Mouse (Mus musculus) hindbrain, embryonic 12.5 days (tissue): ENCODE results near the gene Btg3. TPM values are rescaled to one million over a fixed set of nuclear protein-coding genes. Genes with fewer than 3 reads are reported as not detected.

Source experiments
- ATAC-seq: fragments of 200-750 bp; cut with Nextera tagmentation; 2 replicates; pipeline ENCODE4 v1.8.0; 2017; ENCODE audit warnings: moderate TSS enrichment; ENCODE audit not compliant: low FRiP score
- H3K27ac ChIP-seq: fragments of 300-500 bp; sonication (generic); 2 replicates; pipeline ENCODE4 v1.5.1; 2016; ENCODE audit warnings: mild to moderate bottlenecking
- H3K27me3 ChIP-seq: fragments of 300-500 bp; sonication (generic); 2 replicates; pipeline ENCODE4 v1.6.1; 2016; ENCODE audit warnings: mild to moderate bottlenecking
- H3K36me3 ChIP-seq: fragments of 300-500 bp; sonication (generic); 2 replicates; pipeline ENCODE4 v1.6.1; 2016; ENCODE audit warnings: mild to moderate bottlenecking
- H3K4me1 ChIP-seq: fragments of 300-500 bp; sonication (generic); 2 replicates; pipeline ENCODE4 v1.6.1; 2016
- H3K4me2 ChIP-seq: fragments of 300-500 bp; sonication (generic); replicated peaks from 2 replicates; pipeline ENCODE4 v1.6.1; 2016; ENCODE audit warnings: mild to moderate bottlenecking
- H3K4me3 ChIP-seq: fragments of 300-500 bp; sonication (generic); 2 replicates; pipeline ENCODE4 v1.5.1; 2016; ENCODE audit warnings: mild to moderate bottlenecking
- H3K9ac ChIP-seq: fragments of 300-500 bp; sonication (generic); 2 replicates; pipeline ENCODE4 v1.6.1; 2016; ENCODE audit warnings: mild to moderate bottlenecking, moderate library complexity
- H3K9me3 ChIP-seq: fragments of 300-500 bp; sonication (generic); replicated peaks from 2 replicates; pipeline ENCODE4 v1.6.1; 2016; ENCODE audit warnings: mild to moderate bottlenecking
- WGBS: fragments of 180-500 bp; shearing (Covaris S2); methylation state at CpG from one replicate; pipeline ENCODE4 v1.1.7; 2016; 5-methylcytosine and 5-hydroxymethylcytosine counted together
- polyA plus RNA-seq: library from polyadenylated mRNA; unstranded; fragments of >200 nt; fragmentation: Nextera tagmentation; extraction: Ambion mirVana; gene quantifications from 2 replicates; pipeline ENCODE4 v1.2.1, GENCODE M21; 2016

Btg3 gene
- polyA plus RNA-seq, result 40.7 and 41.6 TPM in 2 replicates

- Histone ChIP-seq H3K9ac (peak within 1 kb of the TSS; percentile 87), H3K4me1 (peaks cover 7% of the 10 kb centered on the region), H3K4me2 (peak within 1 kb of the TSS; percentile 70), H3K27me3 (no peaks in the 10 kb centered on the region), H3K9me3 (no peaks in the 10 kb centered on the region), H3K4me3 (peak within 1 kb of the TSS; percentile 87), H3K36me3 (peaks cover 6% of the 10 kb centered on the region; the same call in 1 of the 2 replicates), H3K27ac (peak within 1 kb of the TSS; percentile 55)
- 3% methylated on average over 41 of the region's 57 CpGs for WGBS
- ATAC-seq, result peak; percentile 98
Measured at GRCm38 (mm10) chr16:78376745-78377570, at the start of gene Btg3. Gene Btg3, minus strand, starts transcription at chr16:78377192.

GRCm38 (mm10) chr16:78417733-78418132, 40.7 kb upstream of the Btg3 start:
- Histone ChIP-seq H3K9ac (no peak overlapping the region), H3K4me2 (no peak overlapping the region), H3K4me3 (no peak overlapping the region), H3K9me3 (no peaks in the 10 kb centered on the region), H3K27ac (no peak overlapping the region), H3K27me3 (no peaks in the 10 kb centered on the region), H3K36me3 (no peaks in the 10 kb centered on the region), H3K4me1 (no peaks in the 10 kb centered on the region)
- no peak for ATAC-seq
- WGBS, result 63% methylated on average over 10 of the region's 10 CpGs

- no peak overlapping the region for H3K9ac ChIP-seq
- WGBS, result 12% methylated on average over 3 of the region's 3 CpGs
- H3K9me3 ChIP-seq, result no peaks in the 10 kb centered on the region
- H3K27ac ChIP-seq, result no peak overlapping the region
- no peaks in the 10 kb centered on the region for H3K27me3 ChIP-seq
- no peak overlapping the region for H3K4me2 ChIP-seq
- no peaks in the 10 kb centered on the region for H3K4me1 ChIP-seq
- H3K4me3 ChIP-seq, result no peak overlapping the region
- H3K36me3 ChIP-seq, result no peaks in the 10 kb centered on the region
- no peak for ATAC-seq
Measured at GRCm38 (mm10) chr16:78416500-78416899, 39.5 kb upstream of the Btg3 start.

GRCm38 (mm10) chr16:78409991-78410390, 33.0 kb upstream of the Btg3 start:
- Histone ChIP-seq H3K9ac (no peak overlapping the region), H3K36me3 (no peaks in the 10 kb centered on the region), H3K4me1 (no peaks in the 10 kb centered on the region), H3K4me3 (no peak overlapping the region), H3K9me3 (no peaks in the 10 kb centered on the region), H3K27me3 (no peaks in the 10 kb centered on the region), H3K27ac (no peak overlapping the region), H3K4me2 (no peak overlapping the region)
- WGBS, result 91% methylated on average over 10 of the region's 10 CpGs
- no peak for ATAC-seq

GRCm38 (mm10) chr16:78407855-78408254, 30.9 kb upstream of the Btg3 start:
- H3K9me3 ChIP-seq, result no peaks in the 10 kb centered on the region
- H3K4me3 ChIP-seq, result no peak overlapping the region
- H3K27ac ChIP-seq, result no peak overlapping the region
- ATAC-seq, result no peak
- WGBS, result 93% methylated on average over 6 of the region's 6 CpGs
- H3K4me2 ChIP-seq, result no peak overlapping the region
- no peaks in the 10 kb centered on the region for H3K36me3 ChIP-seq
- no peaks in the 10 kb centered on the region for H3K27me3 ChIP-seq
- no peak overlapping the region for H3K9ac ChIP-seq
- no peaks in the 10 kb centered on the region for H3K4me1 ChIP-seq

GRCm38 (mm10) chr16:78406657-78407056, 29.7 kb upstream of the Btg3 start:
- no peaks in the 10 kb centered on the region for H3K4me1 ChIP-seq
- no peak overlapping the region for H3K9ac ChIP-seq
- no peaks in the 10 kb centered on the region for H3K9me3 ChIP-seq
- 87% methylated on average over 2 of the region's 2 CpGs for WGBS
- no peaks in the 10 kb centered on the region for H3K36me3 ChIP-seq
- no peaks in the 10 kb centered on the region for H3K27me3 ChIP-seq
- no peak overlapping the region for H3K27ac ChIP-seq
- H3K4me3 ChIP-seq, result no peak overlapping the region
- no peak for ATAC-seq
- H3K4me2 ChIP-seq, result no peak overlapping the region

GRCm38 (mm10) chr16:78402316-78402715, 25.3 kb upstream of the Btg3 start:
- no peaks in the 10 kb centered on the region for H3K4me1 ChIP-seq
- H3K4me2 ChIP-seq, result no peak overlapping the region
- no peaks in the 10 kb centered on the region for H3K27me3 ChIP-seq
- ATAC-seq, result no peak
- 46% methylated on average over 2 of the region's 2 CpGs for WGBS
- no peak overlapping the region for H3K9ac ChIP-seq
- no peaks in the 10 kb centered on the region for H3K9me3 ChIP-seq
- no peak overlapping the region for H3K27ac ChIP-seq
- no peak overlapping the region for H3K4me3 ChIP-seq
- no peaks in the 10 kb centered on the region for H3K36me3 ChIP-seq

GRCm38 (mm10) chr16:78399423-78399822, 22.4 kb upstream of the Btg3 start:
- no peak overlapping the region for H3K4me2 ChIP-seq
- H3K27ac ChIP-seq, result no peak overlapping the region
- ATAC-seq, result no peak
- no peaks in the 10 kb centered on the region for H3K36me3 ChIP-seq
- 85% methylated on average over 3 of the region's 3 CpGs for WGBS
- H3K27me3 ChIP-seq, result no peaks in the 10 kb centered on the region
- H3K9me3 ChIP-seq, result no peaks in the 10 kb centered on the region
- H3K9ac ChIP-seq, result no peak overlapping the region
- H3K4me1 ChIP-seq, result no peaks in the 10 kb centered on the region
- no peak overlapping the region for H3K4me3 ChIP-seq

GRCm38 (mm10) chr16:78398734-78399133, 21.7 kb upstream of the Btg3 start:
- 92% methylated on average over 6 of the region's 6 CpGs for WGBS
- H3K9me3 ChIP-seq, result no peaks in the 10 kb centered on the region
- no peak for ATAC-seq
- no peak overlapping the region for H3K4me2 ChIP-seq
- no peaks in the 10 kb centered on the region for H3K4me1 ChIP-seq
- H3K9ac ChIP-seq, result no peak overlapping the region
- H3K4me3 ChIP-seq, result no peak overlapping the region
- H3K27me3 ChIP-seq, result no peaks in the 10 kb centered on the region
- H3K27ac ChIP-seq, result no peak overlapping the region
- H3K36me3 ChIP-seq, result no peaks in the 10 kb centered on the region

- Histone ChIP-seq H3K36me3 (no peaks in the 10 kb centered on the region), H3K9ac (no peak overlapping the region), H3K27me3 (no peaks in the 10 kb centered on the region), H3K4me3 (no peak overlapping the region), H3K9me3 (no peaks in the 10 kb centered on the region), H3K27ac (no peak overlapping the region), H3K4me1 (no peaks in the 10 kb centered on the region), H3K4me2 (no peak overlapping the region)
- ATAC-seq, result no peak
- WGBS, result 79% methylated on average over 2 of the region's 2 CpGs
Measured at GRCm38 (mm10) chr16:78391354-78391753, 14.4 kb upstream of the Btg3 start.

- Histone ChIP-seq H3K9me3 (no peaks in the 10 kb centered on the region), H3K27ac (no peak overlapping the region), H3K9ac (no peak overlapping the region), H3K36me3 (no peaks in the 10 kb centered on the region), H3K4me1 (no peaks in the 10 kb centered on the region), H3K4me3 (no peak overlapping the region), H3K27me3 (no peaks in the 10 kb centered on the region), H3K4me2 (no peak overlapping the region)
- 93% methylated on average over 3 of the region's 3 CpGs for WGBS
- ATAC-seq, result no peak
Measured at GRCm38 (mm10) chr16:78389986-78390385, 13.0 kb upstream of the Btg3 start.

- ATAC-seq, result no peak
- no peak overlapping the region for H3K27ac ChIP-seq
- WGBS, result 81% methylated on average over 4 of the region's 4 CpGs
- no peaks in the 10 kb centered on the region for H3K27me3 ChIP-seq
- no peak overlapping the region for H3K4me2 ChIP-seq
- no peaks in the 10 kb centered on the region for H3K9me3 ChIP-seq
- no peaks in the 10 kb centered on the region for H3K4me1 ChIP-seq
- H3K36me3 ChIP-seq, result no peaks in the 10 kb centered on the region
- H3K4me3 ChIP-seq, result no peak overlapping the region
- no peak overlapping the region for H3K9ac ChIP-seq
Measured at GRCm38 (mm10) chr16:78389122-78389521, 12.1 kb upstream of the Btg3 start.

- H3K4me2 ChIP-seq, result no peak overlapping the region
- no peak overlapping the region for H3K9ac ChIP-seq
- no peak for ATAC-seq
- no peaks in the 10 kb centered on the region for H3K27me3 ChIP-seq
- H3K27ac ChIP-seq, result no peak overlapping the region
- peaks cover 7% of the 10 kb centered on the region for H3K4me1 ChIP-seq
- WGBS, result 95% methylated on average over 5 of the region's 5 CpGs
- H3K36me3 ChIP-seq, result no peaks in the 10 kb centered on the region
- no peak overlapping the region for H3K4me3 ChIP-seq
- H3K9me3 ChIP-seq, result no peaks in the 10 kb centered on the region
Measured at GRCm38 (mm10) chr16:78378493-78378892, 1.5 kb upstream of the Btg3 start.
